Mouse (Mus musculus): Measurements from ENCODE around the gene Rps6.
A peak's percentile ranks its signal among the peaks of the same experiment; 100 is the strongest.

- TF ChIP-seq CTCF (IDR thresholded peaks at IDR 0.05) = peak; percentile 10; the same call in 1 of the 2 replicates
- peak; percentile 100 for TF ChIP-seq POLR2A (IDR thresholded peaks at IDR 0.05; ENCODE audit: insufficient read depth, low read depth, low read length)
- TF ChIP-seq EP300 (IDR thresholded peaks at IDR 0.05; ENCODE audit: insufficient read depth, low read depth, low read length) = peak; percentile 93
Measured at GRCm38 (mm10) chr4:86857113-86858069, at the start of gene Rps6.
